Mouse (Mus musculus) adrenal gland, postnatal 25 days (tissue): ENCODE measurements around the gene Kncn. TPM values are rescaled to one million over a fixed set of nuclear protein-coding genes. Genes with fewer than 3 reads are reported as not detected.
A peak's percentile ranks its signal among the peaks of the same experiment; 100 is the strongest.

Experiments
- DNase-seq: peaks from one replicate; pipeline ENCODE4 v3.0.0; 2021; ENCODE audit warnings: mixed read lengths
- total RNA-seq: library from RNA; stranded (reverse); gene quantifications from 2 replicates; pipeline ENCODE4 v1.2.3, GENCODE M21; 2021

Kncn gene
- total RNA-seq, 1 experiment from 2014 or later = not detected

DNA sequence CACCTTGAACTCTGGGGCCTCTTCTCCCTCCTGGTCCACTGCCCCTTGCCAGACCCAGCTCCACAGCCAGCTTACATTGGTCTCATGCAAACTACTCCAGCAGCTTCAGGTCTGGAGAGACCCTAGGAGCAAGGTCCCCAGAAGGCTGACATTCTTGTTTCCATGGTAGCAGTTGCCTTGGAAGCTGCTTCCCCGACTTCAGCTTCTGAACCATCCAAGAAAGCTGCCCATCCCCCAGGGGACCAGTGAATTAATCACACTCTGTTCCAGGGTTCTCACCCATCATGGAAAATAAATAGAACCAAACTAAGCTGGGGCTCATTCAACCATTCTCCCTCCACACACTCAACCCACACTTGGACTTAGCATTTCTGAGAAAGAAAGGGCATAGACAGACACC lies 3.0 kb upstream of the Kncn start:
- no peak for DNase-seq

DNA sequence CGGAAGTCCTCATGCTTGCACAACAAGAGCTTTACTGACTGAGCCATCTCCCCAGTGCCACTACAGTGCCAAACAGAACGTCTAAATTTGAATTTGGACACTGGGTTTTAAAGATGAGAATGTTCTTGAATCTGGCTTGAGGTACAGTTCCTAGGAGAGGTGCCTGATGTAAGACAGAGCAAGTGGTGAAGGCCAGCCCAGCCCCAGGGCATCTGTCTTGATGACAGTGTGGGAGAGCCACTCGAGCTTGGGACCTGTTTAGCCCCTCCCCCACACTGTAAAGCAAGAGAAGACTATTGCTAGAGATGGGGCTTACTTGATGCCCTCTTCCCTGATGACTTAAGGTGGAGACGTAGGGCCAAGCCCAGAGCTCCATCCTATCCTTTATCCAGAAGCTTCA lies 2.0 kb upstream of the Kncn start:
- DNase-seq = no peak

DNA sequence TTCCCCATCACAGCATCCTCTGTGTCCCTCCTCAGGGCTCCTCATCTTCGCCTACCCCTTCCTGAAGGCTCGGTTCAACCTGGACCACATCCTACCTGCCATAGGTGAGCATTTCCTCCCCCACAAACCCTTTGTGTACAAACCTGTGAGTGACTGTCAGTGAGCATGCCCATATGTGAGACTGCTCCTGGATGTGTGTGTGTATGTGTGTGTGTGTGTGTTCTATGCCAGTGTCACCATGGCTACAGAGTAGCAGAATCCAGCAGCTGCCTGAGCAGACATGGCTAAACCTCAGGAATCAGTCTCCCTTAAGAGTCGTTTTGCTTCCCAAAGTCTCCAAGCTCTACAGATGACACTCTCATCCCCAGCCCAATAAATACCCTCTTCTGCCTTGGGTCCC lies 1.6 kb downstream of the Kncn start:
- no peak for DNase-seq

DNA sequence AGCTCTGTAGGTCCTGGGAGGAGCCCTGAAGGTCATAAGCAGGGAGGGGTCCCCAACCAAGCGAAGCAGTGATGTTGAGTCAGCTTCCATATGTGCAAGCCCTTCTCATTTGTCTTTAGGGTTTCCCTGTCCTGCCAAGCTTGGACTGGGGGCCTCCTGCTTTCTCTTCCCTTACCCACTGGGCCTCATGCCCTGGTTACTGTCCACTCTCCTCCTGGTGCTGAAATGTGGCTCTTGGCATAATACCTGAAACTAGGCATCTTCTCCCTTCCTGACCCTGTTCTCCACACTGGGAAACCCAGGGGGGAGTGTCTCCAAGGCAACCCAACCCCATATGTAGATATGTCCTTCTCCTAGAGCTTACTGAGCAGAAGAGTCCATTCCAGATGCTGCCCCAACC lies 2.7 kb downstream of the Kncn start:
- no peak for DNase-seq

DNA sequence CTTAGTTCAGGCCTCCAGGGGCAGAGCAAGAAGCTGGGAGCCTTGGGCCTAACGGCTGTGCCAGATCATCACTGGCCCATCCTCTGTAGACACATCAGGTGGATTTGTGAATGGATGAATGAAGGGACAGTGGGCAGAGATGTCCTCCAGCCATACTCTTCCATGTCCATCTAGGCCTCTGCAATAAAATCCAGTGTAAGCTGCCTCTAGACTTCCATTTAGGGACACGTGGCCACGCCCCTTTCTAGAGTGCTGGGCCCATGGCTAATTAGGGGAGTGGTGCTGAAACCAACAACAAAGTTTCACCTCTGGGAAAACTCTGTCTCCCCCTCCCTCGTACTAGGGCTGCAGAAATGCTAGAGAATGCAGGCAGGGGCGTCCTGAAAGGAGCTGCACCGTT lies 5.9 kb downstream of the Kncn start:
- DNase-seq = no peak

DNA sequence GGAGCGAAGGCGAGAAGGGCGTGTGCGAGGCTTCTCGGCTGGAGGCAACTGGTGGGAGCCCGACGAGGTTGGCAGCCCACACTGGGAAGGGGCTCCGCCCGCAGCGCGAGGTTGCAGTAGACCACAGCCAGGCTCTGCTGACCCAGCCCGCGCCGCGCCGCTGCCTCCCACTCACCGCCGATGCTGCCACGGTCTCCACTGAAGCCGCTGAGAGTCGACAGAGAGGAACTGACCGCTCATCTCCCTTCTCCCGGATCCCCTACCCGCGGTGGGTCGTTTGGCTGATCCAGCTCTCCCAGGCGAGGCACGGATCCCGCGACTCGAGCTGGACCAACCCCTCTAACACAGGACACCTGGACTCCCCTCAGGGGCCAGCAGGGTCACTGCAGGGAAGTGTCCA lies 6.4 kb downstream of the Kncn start, which contains the start of gene 6430628N08Rik:
6430628N08Rik (plus strand) TSS at position 113 of the 400 bp plus-strand sequence.
- DNase-seq = no peak

DNA sequence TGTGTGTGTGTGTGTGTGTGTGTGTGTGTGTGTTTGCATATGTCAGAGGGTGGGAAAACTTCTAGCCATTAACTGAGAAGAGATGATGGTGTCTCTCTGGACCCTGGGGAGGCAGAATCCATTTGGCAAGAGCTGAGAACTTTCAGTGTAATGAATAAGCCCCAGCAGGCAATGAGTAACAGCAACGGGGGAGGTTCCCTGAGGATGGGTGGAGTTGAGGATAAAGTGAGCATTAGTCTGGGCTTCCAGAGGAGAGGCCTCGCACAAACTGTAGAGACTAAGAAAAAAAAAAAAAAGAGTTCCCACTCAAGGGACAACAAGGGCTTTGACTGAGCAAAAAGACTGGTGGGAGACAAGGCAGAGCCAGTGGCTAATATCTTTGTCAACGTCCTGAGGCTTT lies 10.1 kb downstream of the Kncn start:
- no peak for DNase-seq

DNA sequence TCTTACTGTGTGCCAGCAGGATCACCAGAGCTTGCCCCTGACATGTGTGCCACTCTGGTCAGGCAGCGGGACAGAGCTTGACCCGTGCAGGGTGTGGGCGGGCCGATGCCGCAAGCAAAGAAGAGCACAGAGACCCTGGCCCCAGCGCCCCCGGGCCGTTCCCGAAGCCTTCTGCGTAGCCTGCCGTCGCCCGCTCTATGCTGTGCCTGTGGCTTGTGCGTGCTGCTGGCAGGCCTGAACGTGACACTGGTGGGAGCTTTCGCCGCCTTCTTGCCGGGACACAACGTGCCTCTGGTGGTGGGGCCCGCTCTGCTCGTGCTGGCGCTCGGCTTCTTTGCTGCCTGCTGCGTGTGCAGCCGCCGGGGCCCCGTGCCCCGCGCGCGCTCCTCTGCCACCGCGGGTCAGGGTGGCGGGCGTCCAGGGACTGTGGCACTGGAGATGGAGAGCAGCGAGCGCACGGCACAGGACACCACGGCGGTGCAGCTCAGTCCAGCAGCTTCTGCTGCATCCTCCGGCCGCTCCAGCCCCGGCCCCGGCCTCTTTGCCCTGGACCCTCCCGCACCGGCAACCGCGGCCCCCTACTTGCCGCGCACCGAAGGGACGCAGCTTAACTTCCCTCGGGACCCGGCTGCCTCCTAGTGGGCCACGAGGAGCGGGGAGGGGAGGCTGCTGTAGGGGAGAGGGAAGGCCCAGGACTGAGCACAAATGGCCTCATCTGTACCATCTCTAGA lies 13.9 kb downstream of the Kncn start:
- no peak for DNase-seq

DNA sequence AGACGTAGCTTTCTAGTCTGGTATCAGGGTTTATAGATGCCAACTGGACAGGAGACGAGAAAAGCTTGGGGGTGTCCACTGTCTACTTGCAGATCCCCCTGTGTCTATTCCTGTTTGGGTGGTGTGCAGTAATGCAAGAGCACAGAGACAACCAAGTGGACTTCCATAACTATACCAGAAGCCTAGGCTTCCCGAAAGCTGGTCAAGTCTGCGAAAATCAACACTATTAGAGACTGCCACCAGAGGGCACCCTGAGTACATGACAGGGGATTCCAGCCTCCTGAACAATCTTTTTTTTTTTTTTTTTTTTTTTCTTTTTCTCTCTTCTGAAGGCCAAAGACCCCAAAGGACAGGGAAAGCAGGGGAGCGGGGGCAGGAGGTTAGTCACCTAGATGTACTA lies 18.6 kb downstream of the Kncn start:
- peak; percentile 78 for DNase-seq

DNA sequence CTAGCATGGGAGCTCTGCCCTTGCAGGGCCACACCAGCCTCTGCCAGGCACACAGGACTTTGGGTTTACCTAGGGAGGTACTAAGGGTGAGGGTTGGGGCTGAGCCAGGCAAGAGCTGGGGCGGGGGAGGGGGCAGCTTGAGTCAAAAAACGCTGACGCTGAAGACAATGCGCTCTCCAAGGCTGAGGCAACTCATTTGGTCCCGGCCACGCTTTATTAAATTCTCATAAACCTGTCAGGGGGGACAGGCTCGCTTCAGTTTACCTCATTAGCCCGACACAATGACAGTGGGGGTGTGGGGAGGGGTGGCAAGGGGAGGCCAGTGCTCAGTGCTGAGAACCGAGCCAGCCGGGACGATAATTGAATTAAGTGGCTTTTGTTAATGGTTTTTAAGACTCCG lies 20.2 kb downstream of the Kncn start:
- no peak for DNase-seq

DNA sequence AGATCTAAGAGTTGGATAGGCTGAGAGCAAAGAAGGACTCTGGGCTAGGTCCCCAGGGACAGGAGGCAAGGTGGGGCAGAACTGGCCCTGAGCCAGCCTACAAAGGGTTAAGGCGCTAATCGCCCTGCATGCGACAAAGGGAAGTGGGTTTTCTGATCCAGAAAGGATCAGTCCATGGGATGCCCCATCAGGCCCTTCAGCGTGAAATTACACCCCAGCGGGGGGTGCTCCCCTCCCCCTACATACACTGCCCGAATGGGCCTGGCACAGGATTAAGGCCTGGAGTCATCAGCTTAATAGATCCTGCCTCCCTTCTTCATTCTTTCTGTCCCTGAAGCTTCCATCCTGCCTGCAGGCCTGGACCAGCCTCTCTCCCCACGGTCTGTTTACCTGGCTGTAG lies 21.5 kb downstream of the Kncn start:
- DNase-seq = no peak

DNA sequence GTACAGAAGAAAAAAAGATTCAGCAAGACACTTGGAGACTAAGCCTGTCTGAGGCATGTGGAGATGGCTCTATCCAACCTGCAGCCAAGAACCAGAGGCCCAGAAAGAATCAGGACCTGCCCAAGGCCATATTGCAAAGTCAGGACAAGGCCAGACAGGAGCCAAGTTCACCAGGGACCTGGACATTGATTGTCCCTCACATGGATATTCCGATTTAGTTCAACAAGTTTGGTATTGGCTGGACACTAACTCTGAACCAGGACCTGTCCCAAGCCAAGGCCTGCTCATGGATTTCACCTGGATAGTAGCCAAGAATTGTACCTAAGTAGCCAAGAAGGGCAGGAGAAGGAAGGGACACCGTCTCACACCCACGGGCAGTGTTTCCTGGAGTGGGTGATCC lies 22.6 kb downstream of the Kncn start:
- no peak for DNase-seq

DNA sequence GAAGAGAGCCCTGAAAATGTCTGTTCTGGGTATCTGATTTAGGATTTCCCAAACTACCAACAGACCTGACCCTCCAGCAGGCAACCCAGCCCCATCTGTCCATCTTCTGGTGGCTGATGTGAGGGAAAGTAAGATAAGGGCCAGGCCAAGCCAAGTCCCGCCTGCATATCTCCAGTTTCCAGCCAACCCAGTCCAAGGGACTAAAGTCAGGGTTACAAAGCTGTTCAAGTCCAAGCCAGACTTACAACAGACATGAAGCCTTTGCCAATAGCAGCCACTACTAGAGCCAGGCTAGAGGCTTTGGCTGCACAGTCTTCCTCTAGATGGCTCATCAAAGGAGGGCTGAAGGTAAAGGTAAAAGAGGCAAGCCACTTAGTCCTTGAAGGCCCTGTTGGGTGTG lies 23.8 kb downstream of the Kncn start:
- no peak for DNase-seq

DNA sequence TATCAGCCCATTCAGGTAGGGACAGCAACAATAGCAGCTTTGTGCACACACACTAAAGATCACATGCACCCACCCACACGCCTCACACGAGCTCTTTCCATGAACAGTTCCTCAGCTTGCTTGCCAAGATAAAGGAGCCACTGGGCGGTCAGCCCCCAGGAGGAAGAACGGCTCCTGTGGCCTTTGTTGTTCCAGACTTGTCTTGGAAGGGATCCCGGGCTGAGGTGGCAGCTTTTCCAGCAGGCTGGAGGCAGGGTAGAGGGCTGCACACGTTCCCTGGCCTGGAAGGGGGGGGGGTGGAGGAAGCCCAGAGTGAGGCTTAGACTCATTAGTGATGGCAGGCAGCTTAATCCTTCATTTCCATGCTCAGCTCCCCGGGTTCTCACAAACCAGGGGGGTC lies 24.4 kb downstream of the Kncn start:
- DNase-seq = peak; percentile 13

DNA sequence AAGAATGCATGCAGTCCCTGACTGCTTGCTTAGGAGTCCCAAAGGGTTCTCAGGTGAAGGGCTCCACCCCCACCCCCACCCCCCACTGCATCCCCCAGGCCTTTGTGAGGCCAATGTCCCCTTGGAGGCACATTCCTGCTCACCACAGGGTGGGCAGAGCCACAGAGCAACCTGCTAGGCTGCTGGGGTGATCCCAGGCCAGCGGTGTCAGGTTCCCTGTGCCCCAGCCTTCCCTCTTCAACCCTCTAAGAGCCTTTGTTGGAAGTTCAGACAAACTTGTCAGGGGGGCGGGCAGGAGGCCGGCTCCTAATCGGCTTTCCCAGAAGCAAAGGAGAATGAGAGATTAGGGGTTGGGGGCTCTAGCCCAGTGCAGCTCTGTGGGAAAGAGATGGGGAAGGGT lies 27.4 kb downstream of the Kncn start:
- DNase-seq = no peak

DNA sequence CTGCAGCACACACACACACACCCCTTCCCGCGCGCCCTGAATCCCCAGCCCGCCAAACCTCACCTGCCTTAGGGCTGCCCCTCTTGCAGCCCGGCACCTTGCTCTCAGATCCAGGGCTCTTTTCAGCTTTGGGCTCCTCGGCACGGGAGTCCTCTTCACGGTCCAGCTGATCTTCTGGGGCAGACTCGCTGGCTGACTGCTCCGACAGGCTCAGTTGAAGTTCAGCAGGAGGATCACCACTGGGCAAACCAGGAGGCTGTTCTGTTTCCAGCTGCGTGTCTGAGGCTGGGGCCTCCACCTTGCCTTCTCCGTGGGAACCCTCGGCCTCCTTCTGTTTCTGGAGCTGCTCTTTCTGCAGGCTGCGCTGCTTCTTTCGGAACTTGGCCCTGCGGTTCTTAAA lies 35.7 kb downstream of the Kncn start:
- no peak for DNase-seq

DNA sequence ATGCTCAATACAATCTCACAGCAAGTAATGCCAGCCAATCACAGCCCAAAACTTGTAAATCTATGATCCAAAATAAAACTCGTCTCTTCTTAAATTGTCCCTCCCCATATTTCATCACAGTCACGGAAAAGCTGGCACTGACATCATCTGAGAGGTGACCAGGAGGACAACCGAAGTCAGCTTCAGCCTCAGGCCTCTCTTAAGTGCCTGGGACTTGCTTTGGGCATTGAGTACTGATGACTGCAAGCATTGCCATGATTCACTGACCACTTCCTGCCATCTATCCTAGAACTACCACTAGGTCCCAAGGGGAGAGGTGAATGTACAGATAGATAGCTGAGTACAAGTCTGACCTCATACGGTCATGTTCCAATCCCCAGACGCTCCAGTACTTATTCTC lies 38.5 kb downstream of the Kncn start:
- DNase-seq = no peak

DNA sequence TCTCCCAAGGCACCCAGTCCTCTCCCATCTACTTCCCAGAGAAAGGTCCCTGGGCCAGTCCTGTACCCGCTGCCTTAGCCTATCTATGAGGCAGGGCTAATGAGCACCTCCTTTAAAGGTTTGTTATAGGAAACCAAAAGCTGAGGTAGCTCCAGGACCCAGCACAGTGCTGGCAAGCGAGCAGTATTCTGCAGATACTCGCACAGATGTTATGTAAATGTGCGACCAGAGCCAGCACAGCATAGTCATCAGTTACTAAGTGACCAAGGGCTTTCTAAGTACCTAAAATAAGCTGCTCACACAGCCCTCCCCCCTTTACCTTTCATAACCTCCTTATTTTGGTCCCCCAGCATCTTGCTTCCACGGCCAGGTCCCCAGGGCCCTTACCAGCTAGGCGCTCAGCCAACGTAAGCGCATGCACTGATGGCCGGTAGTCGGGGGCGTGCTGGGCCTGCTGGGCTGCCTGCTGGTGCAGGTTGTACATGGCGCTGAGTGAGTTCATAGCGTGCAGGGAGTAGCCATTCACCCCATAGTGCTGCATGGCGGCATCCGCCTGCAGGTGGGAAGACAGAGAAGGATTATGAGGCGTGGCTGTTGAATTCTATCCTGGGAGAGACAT lies 39.2 kb downstream of the Kncn start:
- DNase-seq = no peak

DNA sequence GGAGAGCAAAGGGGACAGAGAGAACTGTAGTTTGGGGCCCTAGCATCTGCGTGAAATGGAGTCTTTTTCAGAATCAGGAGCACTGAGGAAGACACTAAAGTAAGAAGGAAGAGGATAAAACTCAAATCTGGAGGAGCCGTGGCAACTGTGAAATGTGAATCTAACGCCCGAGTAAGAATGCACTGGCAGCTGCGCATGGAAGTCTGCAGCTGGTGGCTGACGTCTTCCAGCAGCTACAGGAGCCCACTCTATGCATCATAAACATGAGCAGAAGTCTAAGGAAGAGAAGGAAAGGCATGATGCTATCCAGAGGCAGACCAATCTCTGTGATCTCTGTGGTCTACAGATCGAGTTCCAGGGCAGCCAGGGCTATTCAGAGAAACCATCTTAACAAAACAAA lies 43.4 kb downstream of the Kncn start:
- no peak for DNase-seq

DNA sequence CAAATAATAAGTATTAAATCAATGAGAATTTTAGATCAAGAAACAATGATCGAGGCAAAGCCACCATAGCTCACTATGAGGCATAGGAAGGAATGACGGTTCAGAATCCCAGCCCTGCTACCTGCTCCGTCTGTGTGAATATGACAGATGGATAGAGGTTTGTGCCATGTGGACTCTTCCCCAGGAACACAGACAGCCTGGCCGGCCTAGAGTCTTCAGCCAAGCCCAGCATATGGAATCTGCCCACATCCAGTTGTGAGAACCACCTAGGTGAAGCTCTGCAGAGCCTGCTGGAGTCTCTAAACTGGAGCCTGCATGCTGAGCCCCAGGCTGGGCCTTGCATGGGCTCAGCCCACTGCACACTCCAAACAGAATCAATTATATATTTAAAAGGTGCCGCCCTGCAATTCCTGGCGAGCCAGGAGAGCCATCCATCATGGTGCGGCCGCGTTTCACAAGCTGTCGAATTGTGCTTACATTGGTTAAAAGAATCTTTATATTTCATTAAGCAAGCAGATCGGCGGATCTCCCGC lies 47.4 kb downstream of the Kncn start:
- DNase-seq = no peak

DNA sequence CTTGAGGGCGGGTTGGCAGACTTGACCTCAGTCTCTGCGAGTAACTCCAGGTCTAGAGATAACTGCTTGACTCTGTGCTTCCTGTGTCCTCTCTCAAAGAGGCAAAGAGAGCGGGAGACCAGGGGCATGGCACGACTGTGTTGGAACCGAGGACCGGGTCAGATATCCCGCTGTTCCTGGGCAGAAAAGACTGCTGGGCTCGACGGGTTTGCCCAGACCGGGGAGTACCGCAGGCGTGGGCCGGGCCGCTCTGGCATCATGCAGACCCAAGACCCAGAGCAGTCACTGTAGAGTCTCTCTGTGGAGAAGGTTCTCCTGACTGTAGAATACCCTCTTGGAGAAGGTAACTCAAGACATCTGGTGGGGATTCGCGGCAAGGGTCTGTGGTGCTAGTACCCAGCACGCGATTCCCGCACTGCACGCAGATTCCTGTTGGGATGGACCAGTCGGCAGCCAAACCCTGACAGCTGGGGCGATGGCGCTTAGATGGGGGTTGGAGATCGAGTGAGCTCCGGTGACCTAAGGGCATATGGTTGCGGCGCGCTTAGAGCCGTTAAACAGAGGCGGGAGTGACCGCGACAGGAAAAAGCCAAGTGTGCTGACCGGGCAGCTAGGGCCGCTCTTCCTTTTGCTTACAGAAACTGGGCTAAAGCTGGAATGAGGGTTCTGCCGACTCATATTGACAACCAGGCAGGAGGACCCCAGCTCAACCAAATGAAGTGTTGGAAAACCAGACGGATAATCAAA lies 51.8 kb downstream of the Kncn start:
- no peak for DNase-seq

DNA sequence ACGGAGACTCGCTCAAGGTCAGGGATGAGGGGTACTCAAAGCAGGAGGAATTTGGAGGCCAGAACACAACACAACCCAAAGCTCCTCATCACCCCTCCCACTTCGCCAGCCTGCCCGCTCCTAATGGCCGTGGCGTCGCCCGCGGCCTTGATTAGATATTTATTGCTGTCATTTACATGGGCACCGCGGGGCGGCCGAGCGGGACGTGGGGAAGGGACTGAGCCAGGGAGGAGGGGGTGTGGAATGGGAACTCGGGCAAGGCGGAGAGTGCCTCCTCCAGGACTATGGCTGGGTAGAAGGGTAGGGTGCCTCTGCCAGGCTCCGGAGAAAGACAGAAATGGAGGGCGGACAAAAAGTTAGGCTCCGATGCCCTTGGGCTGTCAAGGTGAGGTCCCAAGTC lies 52.4 kb downstream of the Kncn start:
- DNase-seq = no peak
